ENCODE assay signal across 17 mouse cellular contexts in the genomic region with DNA sequence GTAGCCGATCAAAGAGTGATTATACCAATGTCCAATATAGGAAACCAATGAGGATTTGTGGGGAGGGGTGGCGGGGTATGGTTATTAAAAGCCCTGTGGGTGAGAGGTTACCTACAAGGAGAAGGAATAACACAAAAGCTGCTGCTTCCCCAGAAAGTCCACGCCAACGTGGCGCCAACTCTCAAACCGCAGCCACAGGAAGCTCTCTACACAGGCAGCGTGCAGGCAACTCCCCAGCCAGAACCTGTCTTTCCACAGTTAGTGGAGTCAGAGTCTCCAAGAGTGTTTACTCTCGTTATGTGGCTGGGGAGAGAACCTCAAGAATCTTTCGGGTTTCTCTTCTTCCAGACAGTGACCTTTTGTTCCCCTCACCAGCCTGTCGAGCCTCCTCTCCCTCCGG.
DNase-seq lines count a peak whose midpoint lies in the region; TF ChIP-seq lines count a peak whose summit lies in the region.
"Had no signal": no experiment of that assay in that cellular context is flagged by ENCODE, and none has a peak within 500 bp of the region (broad histone marks: within the 10 kb centered on the region; RNA-seq: fewer than 3 reads in every experiment).

No protein-coding gene starts in this region.

- 56% methylated on average over 11 of the region's 11 CpGs for WGBS in lung, adult 2 months

- no peak overlapping the region for H3K4me3 ChIP-seq in lung, adult 2 months (replicated peaks; ENCODE audit: extremely low read depth, low read depth, low read length)
- H3K4me3 ChIP-seq: heart, embryonic 12.5 days; hindbrain, embryonic 12.5 days; left cerebral cortex, adult 2 months; limb, embryonic 10.5 days; midbrain, embryonic 10.5 days; neural tube, embryonic 13.5 days had no signal

- peak; percentile 14 for DNase-seq in lung, adult 2 months
- DNase-seq in lung, postnatal 14 days = no peak
- peak; percentile 43 for DNase-seq in induced T-regulatory cell, adult 2 months (ENCODE audit: low read depth)
- peak; percentile 24 for DNase-seq in lung, postnatal 25 days (ENCODE audit: low spot score)
- peak; percentile 36 for DNase-seq in urinary bladder, adult 2 months (ENCODE audit: low spot score)
- no peak for DNase-seq in right cerebral cortex, postnatal 36 days (ENCODE audit: low spot score in 2 of 2)
- no peak for DNase-seq in layer of hippocampus, adult 11-12 months (ENCODE audit: low spot score)
- no peak for DNase-seq in gastrocnemius, postnatal 36 days
- DNase-seq: B cell, adult 2 months; cerebellum, postnatal 14 days; spleen, adult 18-20 months had no signal

- intact Hi-C loops in gastrocnemius, postnatal 36 days (cut with DNase I) = no loop called here

- TF ChIP-seq CTCF in lung, adult 2 months (IDR thresholded peaks at IDR 0.05; ENCODE audit: insufficient read depth, low read length) = no peak

- H3K4me1 ChIP-seq in lung, adult 2 months (ENCODE audit: control insufficient read depth, insufficient read depth, low read length) = no peaks in the 10 kb centered on the region
- H3K4me1 ChIP-seq: heart, embryonic 12.5 days had no signal

- no peak for TF ChIP-seq POLR2A in lung, adult 2 months (IDR thresholded peaks at IDR 0.05; ENCODE audit: borderline replicate concordance, extremely low read depth, low read depth, low read length)

Comparison
In these comparisons a context has a peak if more than half of its experiments do, and no peak if none do; other contexts are left out.
1. DNase-seq: peak in lung, adult 2 months (single experiment), induced T-regulatory cell, adult 2 months (single experiment), lung, postnatal 25 days (single experiment) and urinary bladder, adult 2 months (single experiment); none in lung, postnatal 14 days (single experiment), right cerebral cortex, postnatal 36 days (0 of 2), layer of hippocampus, adult 11-12 months (single experiment) and gastrocnemius, postnatal 36 days (0 of 2).